Mouse (Mus musculus): Measurements from ENCODE around the gene Dkk3.
"Not testable (repeated sequence)": the region's sequence is repeated elsewhere in the genome, so short reads cannot be mapped to it uniquely, and the experiment has no call there.

Gene Dkk3

DNA sequence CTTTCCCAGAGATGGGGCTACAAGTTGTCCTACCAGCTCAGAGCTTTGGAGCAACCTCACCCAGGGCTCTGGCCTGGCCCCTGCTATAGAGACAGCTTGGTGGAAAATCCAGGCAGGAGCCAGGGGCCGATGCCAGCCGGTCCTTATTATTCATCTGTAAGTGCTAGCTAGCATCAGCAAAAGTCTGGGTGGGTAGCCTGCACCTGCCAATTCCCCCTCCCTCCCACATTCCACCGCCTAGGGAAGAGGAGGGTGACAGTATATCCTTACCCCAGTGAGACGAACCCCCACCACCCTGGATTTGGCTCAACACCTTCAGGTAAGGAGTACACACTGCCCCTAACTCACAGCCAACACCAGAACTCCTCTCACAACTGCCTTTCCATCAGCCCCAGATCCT is 30.9 kb downstream of the Dkk3 start:
- DNase-seq (ENCODE audit: low read depth), result no peak

DNA sequence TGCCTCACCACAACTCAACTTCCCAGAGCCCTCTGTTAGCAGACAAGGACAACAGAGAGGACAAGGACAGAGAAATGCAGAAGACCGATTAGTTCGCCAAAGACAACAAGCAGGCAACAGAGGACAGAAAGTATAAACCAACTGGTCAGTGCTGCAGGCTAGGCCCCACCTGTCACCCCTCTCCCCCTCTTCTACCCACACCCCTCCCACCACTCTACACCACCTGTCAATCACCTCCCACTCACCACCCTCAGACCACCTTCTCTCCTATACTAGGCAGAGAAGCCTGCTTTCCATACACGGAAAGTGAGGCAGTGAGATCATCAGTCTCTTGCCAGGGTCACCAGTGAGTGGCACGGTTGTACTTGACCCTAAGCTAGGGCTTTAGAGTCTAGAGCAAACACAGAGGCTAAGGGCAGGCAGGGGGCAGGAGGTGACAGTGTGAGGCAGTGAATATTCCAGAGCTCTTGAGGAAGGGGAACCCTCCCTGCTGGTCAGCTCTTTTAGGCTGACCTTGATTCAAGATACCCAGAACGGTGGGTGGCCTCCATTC is 31.7 kb downstream of the Dkk3 start:
- DNase-seq (ENCODE audit: low read depth), result no peak

DNA sequence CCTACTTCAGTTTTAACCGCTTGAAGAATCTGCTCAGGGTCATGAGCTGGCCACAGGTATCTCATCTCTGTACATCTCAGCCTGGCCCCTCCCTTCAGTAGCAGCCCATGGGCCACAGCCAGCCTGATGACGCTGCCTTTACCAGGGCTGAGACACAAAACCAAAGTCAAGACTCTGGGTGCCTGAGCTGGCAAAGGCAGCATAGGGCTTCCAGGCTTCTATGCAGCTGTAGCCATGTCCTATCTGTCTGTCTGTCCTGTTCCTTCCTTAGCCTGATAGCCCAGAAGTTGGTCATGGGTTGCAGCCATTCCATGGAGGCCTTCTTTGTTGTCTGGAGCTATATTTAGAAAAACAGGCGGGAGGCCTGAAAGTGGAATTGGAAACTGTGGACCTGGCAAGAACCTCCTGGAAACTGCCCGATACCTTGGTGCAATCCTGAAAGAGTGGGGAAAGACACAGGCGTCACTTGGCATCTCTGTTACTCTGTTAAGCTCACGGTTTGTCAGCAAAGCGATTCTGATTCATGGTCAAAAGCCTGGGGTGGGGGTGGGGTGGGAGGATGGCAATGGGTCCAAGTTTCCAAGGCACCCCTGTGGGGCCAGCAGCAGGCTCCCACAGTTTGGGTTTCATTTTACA is 33.1 kb downstream of the Dkk3 start:
- DNase-seq (ENCODE audit: low read depth), result no peak

DNA sequence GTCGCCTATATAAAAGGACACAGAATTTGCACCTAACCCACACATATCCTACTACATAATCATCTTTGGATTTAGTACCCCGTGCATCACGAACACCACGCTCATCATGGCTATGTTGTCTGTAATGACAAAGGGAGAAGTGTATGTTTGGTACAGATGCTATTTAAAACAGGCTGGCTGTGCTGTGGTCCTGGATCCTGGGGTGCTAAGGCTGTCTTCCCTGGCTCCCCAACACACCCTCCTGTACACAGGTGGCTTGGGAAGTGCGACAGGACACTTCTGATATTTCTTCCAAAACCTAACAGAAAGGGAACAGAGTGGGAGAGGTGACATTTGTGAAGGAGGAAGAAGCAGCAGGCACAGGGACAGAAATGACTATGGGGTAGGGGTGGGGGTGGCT is 35.2 kb downstream of the Dkk3 start:
- no peak for DNase-seq (ENCODE audit: low read depth)

DNA sequence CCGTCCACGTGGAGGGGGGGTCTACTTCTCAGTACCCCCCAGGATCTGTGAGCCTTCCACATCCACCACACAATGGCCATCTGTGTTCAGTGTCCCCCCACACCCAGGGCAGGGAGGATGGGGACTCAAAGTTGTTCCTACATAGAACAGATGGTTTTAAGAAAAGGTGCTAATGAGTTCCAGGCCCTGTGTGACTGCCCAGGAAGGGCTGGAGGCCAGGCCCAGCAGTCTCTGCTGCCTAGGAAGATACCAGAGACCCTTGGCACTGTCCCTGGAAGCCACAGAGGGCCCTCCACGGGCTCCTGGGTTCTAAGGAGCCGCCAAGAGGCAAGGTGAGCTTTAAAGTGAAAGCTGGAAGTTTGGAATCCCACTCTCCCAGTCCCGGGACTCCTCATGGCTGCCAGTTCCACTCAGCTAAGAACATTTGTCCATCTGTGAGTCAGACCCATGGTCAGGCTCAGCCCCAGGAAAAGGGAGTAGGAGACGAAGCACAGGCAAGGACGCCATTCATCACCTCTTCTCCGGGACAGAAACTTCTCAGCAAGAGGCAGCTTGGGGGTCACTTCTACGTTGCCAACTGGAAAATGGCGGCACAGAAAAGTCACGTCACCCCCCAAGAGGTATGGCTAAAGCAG is 36.9 kb downstream of the Dkk3 start:
- no peak for DNase-seq (ENCODE audit: low read depth)

DNA sequence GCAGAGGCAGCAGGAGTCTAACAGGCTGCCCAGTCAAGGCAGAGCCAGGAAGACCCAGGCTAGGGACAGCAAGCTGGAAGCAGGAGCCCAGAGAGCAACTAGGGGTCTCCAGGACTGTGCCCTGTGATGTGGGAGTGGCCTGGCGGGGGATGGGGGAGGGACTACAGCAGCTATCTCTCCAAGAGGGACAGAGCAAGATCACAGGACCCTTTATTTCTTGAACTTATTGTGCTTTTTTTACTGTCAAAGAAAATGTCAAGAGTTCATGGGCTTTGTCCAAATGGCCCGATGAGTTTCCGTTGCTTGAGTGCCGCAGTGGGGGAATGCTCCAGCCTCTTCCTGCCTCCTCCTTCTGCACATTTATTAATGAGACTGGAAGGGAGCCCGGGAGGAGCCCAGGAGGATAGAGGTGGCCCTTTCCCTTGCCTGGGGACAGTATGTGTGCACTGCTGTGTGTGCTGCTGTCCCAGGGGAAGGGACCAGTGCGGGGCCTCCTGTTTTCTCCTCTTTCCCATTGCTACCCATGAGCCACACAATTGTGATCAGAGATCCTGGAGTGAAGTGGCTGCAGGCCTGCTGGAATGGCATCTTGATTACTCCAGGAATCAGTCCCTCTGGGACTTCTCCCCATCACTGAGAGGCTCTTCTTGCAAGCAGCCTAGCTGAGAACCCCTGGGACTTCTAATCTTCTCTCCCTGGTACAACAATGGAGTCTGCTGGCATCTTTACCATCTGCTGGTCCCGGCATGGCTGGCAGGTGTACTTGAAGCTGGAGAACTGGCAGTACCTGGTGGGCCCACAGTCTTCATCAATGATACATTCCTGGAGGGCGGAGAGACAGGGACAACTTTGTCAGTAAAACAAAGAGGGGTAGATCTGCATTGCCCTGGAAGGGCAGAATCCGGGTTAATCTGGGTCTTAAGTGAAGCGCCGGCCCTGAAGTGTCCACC is 37.7 kb downstream of the Dkk3 start:
- DNase-seq (ENCODE audit: low read depth), result no peak

DNA sequence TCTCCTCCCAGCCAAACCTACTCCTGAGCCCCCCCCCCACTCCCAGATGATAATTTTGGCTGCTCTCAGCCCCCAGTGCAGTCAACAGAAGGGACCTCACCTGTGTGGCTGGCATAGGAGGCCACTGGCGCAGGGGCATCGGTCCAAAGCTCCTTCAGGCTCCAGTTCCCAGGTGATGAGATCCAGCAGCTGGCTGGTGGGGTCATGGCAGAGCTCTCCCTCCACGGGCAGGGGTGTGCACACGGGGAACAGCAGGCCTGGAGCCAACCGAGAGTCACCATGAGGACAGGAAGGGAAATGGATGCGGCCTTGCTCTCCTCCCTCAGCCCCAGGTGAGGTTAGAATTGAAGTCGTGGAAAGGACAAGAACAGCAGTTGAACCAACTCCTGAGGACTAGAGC is 39.6 kb downstream of the Dkk3 start:
- DNase-seq (ENCODE audit: low read depth), result no peak

DNA sequence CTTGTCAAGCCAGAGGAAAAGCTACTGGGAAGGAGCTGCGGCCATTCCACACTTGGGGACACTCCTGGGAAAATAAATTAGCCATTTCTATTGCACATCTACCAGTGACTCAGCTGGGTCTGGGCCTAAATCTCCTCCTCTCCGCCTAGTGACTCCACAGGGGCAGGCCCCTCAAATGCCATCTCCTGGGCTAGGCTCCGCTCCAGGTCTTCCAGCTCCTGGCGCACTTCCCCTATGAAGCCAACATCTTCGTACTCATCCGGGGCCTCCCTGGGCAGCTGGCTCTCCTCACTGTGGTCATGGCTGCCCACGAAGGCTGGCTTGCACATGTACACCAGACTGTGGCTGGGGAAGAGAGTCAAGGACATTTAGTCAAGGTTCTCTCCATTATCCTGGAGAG is 40.8 kb downstream of the Dkk3 start:
- no peak for DNase-seq (ENCODE audit: low read depth)

DNA sequence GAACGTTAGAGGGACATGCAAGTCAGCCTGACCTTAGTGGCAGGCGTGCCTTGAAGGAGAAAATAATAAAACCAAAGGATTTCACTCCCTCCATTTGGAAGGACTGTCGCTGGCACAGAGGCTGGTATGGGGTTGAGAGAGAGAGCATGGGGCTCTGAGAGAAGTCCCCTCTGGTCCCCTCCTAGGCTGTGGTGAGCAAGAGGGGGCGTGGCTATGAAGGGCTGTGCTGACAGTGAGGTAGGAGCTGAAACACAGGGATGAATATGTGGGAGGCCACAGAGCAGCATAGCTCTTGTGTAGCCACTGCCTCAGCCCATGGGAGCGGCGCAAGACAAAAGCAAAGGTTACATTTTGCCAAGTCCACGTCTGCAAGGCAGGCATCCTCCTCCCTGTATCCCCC is 41.4 kb downstream of the Dkk3 start:
- no peak for DNase-seq (ENCODE audit: low read depth)

DNA sequence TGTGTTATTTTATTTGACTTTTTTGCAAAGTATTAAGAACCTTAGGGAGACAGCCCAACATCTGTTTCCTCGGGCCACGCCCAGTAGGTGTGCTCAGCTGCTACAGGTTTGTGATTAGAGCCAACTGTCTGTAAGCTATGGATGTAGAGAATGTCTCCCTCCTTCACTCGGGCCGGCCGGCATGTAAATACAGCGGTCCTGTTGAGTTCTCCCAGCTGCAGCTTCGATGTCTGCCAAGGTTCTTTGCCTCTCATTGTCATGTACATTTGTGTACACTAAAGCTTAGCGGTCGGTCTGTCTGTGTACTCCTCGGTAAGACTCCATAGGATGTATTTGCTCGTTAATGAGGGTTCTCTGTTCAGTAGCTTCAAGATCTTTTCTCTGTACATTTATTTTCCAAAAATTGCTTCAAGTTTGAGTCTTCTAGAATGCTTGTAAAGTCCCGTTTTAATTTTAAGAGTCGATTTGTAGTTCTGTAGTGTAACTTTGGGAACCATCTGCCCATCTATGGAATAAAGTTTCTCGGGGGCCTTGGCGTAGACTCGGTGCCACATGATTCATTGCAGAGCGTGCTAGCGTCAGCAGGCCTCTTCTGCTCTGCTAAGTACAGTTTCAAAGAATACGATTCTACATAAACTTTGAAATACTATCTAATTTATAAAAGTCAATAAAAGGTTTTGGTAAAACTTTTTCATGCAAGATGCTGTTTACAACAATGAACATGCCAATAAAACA is 48.1 kb downstream of the Dkk3 start:
- DNase-seq (ENCODE audit: low read depth), result no peak

DNA sequence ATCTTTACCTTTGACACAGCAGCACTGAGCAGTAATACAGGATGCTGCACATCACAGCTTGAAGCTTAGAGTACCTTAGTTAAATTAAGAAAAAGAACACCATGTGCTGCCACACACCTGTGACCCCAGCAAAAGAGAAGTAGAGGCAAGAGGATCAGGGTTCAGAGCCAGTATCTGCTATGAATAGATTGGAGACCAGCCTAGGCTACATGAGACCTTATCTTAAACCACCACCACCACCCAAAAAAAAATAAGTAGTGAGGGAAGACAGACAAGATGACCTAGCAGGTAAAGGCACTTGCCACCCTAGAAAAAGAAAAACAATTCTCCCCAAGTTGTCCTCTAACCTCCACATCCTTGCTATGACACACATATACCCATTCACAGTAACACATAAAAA is 50.1 kb downstream of the Dkk3 start:
- DNase-seq (ENCODE audit: low read depth), result no peak

DNA sequence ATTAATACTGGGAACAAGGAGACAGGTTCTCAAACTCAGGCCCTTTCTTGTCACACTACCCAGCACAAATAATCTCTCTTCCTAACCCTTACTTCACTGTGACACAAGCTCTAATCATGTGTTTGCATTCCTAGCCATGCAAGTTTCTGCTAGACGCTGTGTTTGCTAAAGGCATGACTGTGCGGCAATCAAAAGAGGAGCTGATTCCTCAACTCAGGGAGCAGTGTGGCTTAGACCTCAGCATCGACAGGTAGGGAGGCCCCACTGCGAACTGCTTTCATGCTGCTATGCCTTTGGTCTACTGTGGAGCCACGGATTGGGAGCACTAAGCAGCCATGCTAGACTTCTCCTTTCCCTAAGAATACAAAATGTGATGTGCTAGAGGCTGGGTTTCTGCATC is 55.0 kb downstream of the Dkk3 start:
- DNase-seq (ENCODE audit: low read depth), result no peak

DNA sequence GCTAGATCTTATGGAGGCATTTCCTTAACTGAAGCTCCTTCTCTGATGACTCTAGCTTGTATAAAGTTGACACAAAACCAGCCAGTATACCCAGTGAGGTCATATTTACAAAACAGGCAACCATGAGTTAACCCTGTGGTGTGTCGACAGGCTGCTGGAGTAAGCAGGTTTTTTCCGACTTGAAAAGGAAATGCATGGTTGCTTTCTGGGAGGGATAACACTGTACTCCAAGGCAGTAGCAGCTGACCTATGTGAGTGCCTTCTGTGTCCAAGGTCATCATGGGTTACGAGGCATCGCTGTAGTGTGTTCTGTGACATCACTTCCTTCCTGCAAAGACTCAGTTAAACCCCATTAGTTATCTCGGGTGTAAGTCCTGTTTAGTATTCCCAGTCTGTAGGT is 55.9 kb downstream of the Dkk3 start:
- no peak for DNase-seq (ENCODE audit: low read depth)

DNA sequence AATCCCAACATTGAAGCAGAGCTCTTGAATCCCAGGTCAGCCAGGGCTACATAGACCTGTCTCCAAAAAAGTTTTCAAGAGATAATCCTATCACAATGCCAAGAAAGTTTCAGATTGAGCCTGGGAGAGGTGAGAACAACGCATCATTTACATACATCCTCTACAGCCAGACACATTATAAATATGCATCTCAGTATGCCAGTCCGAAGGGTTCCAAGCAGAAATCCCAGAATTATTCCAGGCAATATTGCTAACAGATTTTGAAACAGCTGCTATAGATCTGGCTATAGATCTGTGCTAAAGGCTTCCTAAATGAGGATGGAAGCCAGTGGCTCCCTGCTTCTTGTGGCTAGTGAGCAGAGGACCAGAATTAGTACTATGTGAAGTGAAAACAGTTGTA is 58.0 kb downstream of the Dkk3 start:
- DNase-seq (ENCODE audit: low read depth), result no peak

DNA sequence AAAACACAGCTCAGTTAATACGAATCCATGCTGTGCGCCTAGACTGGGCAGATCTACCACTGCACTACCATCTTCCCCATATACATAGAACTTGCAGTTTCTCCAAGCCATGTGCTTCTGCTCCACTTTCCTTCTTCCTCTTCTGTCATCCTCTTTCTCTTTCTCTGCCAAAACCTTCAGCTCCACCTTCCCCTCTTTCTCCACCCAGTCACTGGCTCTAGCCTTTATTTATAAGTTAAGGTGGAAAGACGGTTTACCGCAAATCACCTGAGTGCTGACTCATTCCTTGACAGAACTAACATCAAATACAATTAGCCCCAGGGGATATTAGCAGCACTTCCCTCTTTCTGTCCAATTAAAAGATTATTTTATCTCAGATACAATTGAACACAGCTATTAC is 63.9 kb downstream of the Dkk3 start:
- not testable (repeated sequence) for DNase-seq (ENCODE audit: low read depth)

DNA sequence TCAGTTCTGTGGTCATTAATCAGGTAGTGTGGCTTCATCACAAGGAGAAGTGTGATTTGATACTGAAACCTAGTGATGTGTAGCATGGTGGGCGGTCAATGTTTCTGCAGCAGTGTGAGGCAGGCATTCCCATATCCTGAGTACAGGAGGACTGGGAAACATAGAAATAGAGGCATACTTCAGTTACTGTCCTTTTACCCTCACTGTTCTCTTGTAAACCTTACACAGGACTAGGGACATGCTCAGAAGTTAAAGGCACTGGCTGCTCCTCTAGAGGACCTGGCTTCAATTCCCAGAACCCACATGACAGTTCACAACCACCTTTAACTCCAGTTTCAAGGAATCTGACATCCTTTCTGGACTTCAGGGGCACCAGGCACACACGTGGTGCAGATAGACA is 72.7 kb downstream of the Dkk3 start:
- no peak for DNase-seq (ENCODE audit: low read depth)

DNA sequence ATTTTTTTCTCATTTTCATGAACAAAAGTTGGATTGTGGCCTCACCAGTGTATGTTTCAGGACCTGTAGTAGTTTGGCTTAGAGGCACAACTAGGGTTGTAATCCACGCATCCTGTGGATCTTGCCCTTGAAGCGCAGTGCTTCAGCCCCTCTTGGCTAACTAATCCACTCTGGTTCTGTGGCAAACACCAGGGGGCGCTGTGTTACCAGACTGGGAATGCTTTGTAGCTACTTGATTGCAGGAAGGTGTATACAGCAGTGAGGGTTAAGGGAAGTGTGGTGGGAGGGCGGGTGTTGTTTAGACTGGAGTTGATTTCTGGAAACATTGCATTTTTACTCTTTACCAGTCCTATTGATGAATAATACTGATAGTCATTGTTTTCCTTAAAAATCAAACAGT is 73.8 kb downstream of the Dkk3 start:
- peak; percentile 62 for DNase-seq (ENCODE audit: low read depth)

DNA sequence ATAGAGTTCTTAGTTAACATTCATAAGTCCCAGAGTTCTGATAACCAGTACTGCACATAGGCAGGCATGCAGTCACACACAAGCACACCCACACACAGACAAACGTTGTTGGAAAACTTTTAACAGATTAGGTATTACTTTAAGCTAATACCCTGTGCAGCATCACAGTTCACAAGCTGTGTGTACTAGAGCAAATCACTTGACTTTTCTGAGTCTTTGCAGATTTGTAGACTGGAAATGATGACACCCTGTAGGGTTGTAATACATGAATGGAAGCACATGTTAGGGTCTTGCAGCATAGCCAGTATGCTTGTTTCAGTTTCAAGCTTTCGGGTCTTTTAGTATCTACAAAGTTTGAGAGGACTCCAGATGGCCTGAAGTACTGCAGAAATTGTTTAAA is 74.6 kb downstream of the Dkk3 start:
- no peak for DNase-seq (ENCODE audit: low read depth)

DNA sequence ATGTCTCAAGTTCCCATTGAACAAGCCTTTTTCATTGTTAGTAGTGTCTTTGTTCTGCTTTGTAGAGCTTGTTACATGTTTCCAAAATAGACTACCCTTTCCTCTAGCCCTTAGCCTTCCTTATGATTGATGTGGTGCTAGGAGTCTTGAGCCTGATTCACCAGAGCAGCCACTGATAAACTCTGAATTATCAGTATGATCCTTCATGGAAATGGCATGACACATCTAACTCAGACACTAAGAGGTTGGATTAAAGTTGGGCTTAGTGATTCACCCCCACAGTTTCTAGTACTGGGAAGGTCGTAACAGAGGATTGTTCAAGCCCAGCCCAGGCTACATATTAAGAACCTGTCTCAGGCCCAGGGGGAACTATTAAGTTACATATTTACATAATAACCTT is 76.2 kb downstream of the Dkk3 start:
- no peak for DNase-seq (ENCODE audit: low read depth)

DNA sequence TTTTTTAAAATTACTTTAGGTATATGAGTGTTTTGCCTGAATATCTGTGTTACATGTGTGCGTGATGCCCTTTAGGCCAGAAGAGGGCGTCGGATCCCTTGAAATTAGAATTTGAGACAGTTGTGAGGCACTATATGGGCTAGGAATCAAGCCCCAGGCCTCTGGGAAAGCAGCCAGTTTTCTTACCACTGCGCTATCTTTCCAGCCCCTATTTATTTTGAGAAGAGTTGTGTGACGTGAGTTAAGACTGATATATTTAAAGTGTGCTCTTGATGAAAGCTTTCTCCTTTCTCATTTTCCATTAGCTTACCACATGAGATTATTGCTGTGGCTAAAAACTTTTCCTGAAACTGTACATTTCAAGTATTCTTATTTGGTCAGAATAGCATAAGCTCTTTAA is 84.0 kb downstream of the Dkk3 start:
- DNase-seq (ENCODE audit: low read depth), result no peak

Measured in c-Kit-positive CD71-negative TER-119-negative erythroid progenitor cells, embryonic 14.5 days (primary cell).